Mouse (Mus musculus) neural tube, embryonic 15.5 days (tissue): Measurements from ENCODE around the gene Nup43. TPM values are rescaled to one million over a fixed set of nuclear protein-coding genes. Genes with fewer than 3 reads are reported as not detected.

Source experiments
- ATAC-seq: fragments of 200-750 bp; cut with Nextera tagmentation; 2 replicates; pipeline ENCODE4 v1.8.0; 2017; ENCODE audit warnings: mild to moderate bottlenecking, moderate TSS enrichment, moderate library complexity; ENCODE audit not compliant: low FRiP score
- H3K27ac ChIP-seq: fragments of 300-500 bp; sonication (generic); replicated peaks from 2 replicates; pipeline ENCODE4 v1.5.1; 2015; ENCODE audit warnings: mild to moderate bottlenecking, inconsistent platforms
- H3K27me3 ChIP-seq: fragments of 300-500 bp; sonication (generic); replicated peaks from 2 replicates; pipeline ENCODE4 v1.6.1; 2015; ENCODE audit warnings: inconsistent platforms
- H3K36me3 ChIP-seq: fragments of 300-500 bp; sonication (generic); 2 replicates; pipeline ENCODE4 v1.6.1; 2015; ENCODE audit warnings: inconsistent platforms
- H3K4me1 ChIP-seq: fragments of 300-500 bp; sonication (generic); 2 replicates; pipeline ENCODE4 v1.6.1; 2015; ENCODE audit warnings: inconsistent platforms
- H3K4me2 ChIP-seq: fragments of 300-500 bp; sonication (generic); 2 replicates; pipeline ENCODE4 v1.6.1; 2015; ENCODE audit warnings: inconsistent platforms, mild to moderate bottlenecking, moderate library complexity
- H3K4me3 ChIP-seq: fragments of 300-500 bp; sonication (generic); replicated peaks from 2 replicates; pipeline ENCODE4 v1.5.1; 2015; ENCODE audit warnings: mild to moderate bottlenecking, inconsistent platforms
- H3K9ac ChIP-seq: fragments of 300-500 bp; sonication (generic); replicated peaks from 2 replicates; pipeline ENCODE4 v1.6.1; 2015; ENCODE audit warnings: mild to moderate bottlenecking, inconsistent platforms
- H3K9me3 ChIP-seq: fragments of 300-500 bp; sonication (generic); replicated peaks from 2 replicates; pipeline ENCODE4 v1.6.1; 2016; ENCODE audit warnings: inconsistent platforms
- WGBS: fragments of 180-500 bp; shearing (Covaris S2); methylation state at CpG from one replicate; pipeline ENCODE4 v1.1.7; 2015; ENCODE audit warnings: mixed read lengths; 5-methylcytosine and 5-hydroxymethylcytosine counted together
- polyA plus RNA-seq: library from polyadenylated mRNA; unstranded; fragments of >200 nt; fragmentation: Nextera tagmentation; extraction: Ambion mirVana; gene quantifications from 2 replicates; pipeline ENCODE4 v1.2.1, GENCODE M21; 2015

Gene Nup43
- polyA plus RNA-seq, 1 experiment from 2014 or later: 28.3 TPM

DNA sequence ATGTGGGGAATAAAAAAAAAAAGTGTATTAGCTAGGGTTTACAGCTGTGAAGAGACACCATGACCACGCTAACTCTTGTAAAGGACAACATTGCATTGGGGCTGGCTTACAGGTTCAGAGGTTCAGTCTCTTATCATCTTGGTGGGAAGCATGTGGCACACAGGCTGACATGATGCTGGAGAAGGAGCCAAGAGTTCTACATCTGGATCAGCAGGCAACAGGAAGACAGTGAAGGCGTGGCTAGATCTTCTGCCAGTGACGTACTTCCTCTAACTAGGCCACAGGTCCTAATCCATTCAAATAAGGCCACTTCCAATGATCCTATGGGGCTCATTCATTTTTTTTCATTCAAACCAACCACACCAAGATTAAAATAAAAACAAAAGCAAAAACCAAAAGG, 32.8 kb downstream of the Nup43 start:
- 91% methylated on average over 3 of the region's 3 CpGs for WGBS
- Histone ChIP-seq H3K27me3 (no peaks in the 10 kb centered on the region), H3K9ac (no peak overlapping the region), H3K4me3 (no peak overlapping the region), H3K36me3 (peaks cover 70% of the 10 kb centered on the region), H3K9me3 (no peaks in the 10 kb centered on the region), H3K4me1 (no peaks in the 10 kb centered on the region), H3K4me2 (no peak overlapping the region), H3K27ac (no peak overlapping the region)
- no peak for ATAC-seq

- no peak for ATAC-seq
- no peak overlapping the region for H3K4me3 ChIP-seq
- no peak overlapping the region for H3K27ac ChIP-seq
- peaks cover 78% of the 10 kb centered on the region for H3K36me3 ChIP-seq
- H3K4me2 ChIP-seq: no peak overlapping the region
- 95% methylated on average over 6 of the region's 6 CpGs for WGBS
- no peaks in the 10 kb centered on the region for H3K4me1 ChIP-seq
- no peaks in the 10 kb centered on the region for H3K9me3 ChIP-seq
- H3K9ac ChIP-seq: no peak overlapping the region
- no peaks in the 10 kb centered on the region for H3K27me3 ChIP-seq
Measured at GRCm38 (mm10) chr10:7702586-7702985, 35.3 kb downstream of the Nup43 start.

- Histone ChIP-seq H3K27me3 (no peaks in the 10 kb centered on the region), H3K4me3 (no peak overlapping the region), H3K9ac (no peak overlapping the region), H3K36me3 (peaks cover 61% of the 10 kb centered on the region), H3K27ac (no peak overlapping the region), H3K9me3 (no peaks in the 10 kb centered on the region), H3K4me1 (no peaks in the 10 kb centered on the region), H3K4me2 (no peak overlapping the region)
- WGBS: 92% methylated on average over 5 of the region's 5 CpGs
- ATAC-seq: no peak
Measured at GRCm38 (mm10) chr10:7710121-7710520, 42.8 kb downstream of the Nup43 start.

- Histone ChIP-seq H3K9ac (no peak overlapping the region), H3K27me3 (no peaks in the 10 kb centered on the region), H3K36me3 (peaks cover 48% of the 10 kb centered on the region), H3K9me3 (no peaks in the 10 kb centered on the region), H3K27ac (no peak overlapping the region), H3K4me3 (no peak overlapping the region), H3K4me2 (no peak overlapping the region), H3K4me1 (no peaks in the 10 kb centered on the region)
- no peak for ATAC-seq
- 93% methylated on average over 13 of the region's 13 CpGs for WGBS
Measured at GRCm38 (mm10) chr10:7712506-7712905, 45.2 kb downstream of the Nup43 start.

DNA sequence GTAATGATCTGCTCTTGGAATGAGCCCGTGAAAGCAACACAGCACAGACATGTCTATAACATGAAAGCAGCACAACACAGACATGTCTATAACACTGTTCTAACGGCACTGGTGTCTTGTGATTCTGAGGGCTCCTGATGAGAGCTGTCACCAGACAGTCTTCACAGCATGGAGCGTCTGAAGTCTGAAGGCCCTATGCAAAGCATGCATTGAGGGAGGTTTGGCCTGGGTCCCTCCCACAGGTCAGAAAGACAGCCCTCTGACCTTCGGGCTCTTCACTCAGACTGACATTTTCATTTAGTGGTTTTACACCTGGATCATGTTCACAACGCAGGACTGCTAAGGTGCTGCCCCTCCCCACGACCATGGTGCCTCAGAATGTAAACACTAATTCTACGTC, 47.8 kb downstream of the Nup43 start:
- Histone ChIP-seq H3K27ac (no peak overlapping the region), H3K27me3 (no peaks in the 10 kb centered on the region), H3K9me3 (no peaks in the 10 kb centered on the region), H3K36me3 (peaks cover 37% of the 10 kb centered on the region), H3K9ac (no peak overlapping the region), H3K4me3 (no peak overlapping the region), H3K4me1 (no peaks in the 10 kb centered on the region), H3K4me2 (no peak overlapping the region)
- ATAC-seq: no peak; the same call in 1 of the 2 replicates
- WGBS: 83% methylated on average over 7 of the region's 7 CpGs

- Histone ChIP-seq H3K4me3 (peak within 1 kb of the TSS; percentile 90), H3K4me1 (peaks cover 23% of the 10 kb centered on the region), H3K27me3 (no peaks in the 10 kb centered on the region), H3K9me3 (no peaks in the 10 kb centered on the region), H3K27ac (peak within 1 kb of the TSS; percentile 80), H3K36me3 (no peaks in the 10 kb centered on the region), H3K9ac (peak within 1 kb of the TSS; percentile 69), H3K4me2 (peak within 1 kb of the TSS; percentile 84)
- WGBS: under 1% methylated on average over 49 of the region's 49 CpGs
- peak; percentile 98 for ATAC-seq
Measured at GRCm38 (mm10) chr10:7725751-7726500, 58.6 kb downstream of the Nup43 start, which contains the start of gene Katna1. Gene Katna1 (plus strand): TSS chr10:7726000.

DNA sequence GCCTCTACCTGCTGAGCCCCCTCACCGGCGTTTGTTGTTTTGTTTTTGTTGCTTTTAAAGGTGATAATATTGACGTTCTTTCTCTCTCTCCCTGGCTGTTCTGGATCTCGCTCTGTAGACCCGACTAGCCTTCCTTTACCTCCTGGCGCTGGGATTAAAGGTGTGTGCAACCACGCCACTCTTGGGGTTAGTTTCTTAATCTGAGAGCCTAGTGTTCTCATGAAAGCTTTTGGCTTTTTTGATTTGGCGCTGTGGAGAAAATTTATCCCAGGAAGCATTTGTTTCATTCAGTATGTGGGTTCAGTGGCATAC, 59.2 kb downstream of the Nup43 start:
- no peaks in the 10 kb centered on the region for H3K27me3 ChIP-seq
- H3K27ac ChIP-seq: peak overlapping the region; percentile 80; the same call in 1 of the 2 replicates
- peaks cover 26% of the 10 kb centered on the region for H3K4me1 ChIP-seq
- WGBS: under 1% methylated on average over 8 of the region's 8 CpGs
- H3K9ac ChIP-seq: peak overlapping the region; percentile 69
- H3K4me3 ChIP-seq: peak overlapping the region; percentile 90
- H3K9me3 ChIP-seq: no peaks in the 10 kb centered on the region
- peak; percentile 2; the same call in 1 of the 2 replicates for ATAC-seq
- peak overlapping the region; percentile 84 for H3K4me2 ChIP-seq
- H3K36me3 ChIP-seq: no peaks in the 10 kb centered on the region

DNA sequence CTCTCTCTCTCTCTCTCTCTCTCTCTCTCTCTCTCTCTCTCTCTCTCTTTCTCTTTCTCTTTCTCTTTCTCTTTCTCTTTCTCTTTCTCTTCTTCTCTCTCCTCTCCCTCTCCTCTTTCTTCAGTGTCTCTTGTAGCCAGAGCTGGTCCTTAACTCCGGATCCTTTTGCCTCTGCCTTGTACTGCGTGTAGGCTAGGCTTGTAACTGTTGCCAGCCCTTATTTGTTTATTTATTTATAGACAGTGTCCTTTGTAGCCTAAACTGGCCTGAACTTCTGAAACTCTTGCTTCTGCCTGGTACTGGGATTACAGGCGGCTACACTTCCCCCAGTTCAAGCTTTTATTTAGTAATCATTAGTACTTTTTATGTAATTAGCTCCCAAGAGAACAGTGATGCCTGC, 59.7 kb downstream of the Nup43 start:
- WGBS: 16% methylated on average over 3 of the region's 3 CpGs
- no peak for ATAC-seq
- Histone ChIP-seq H3K9me3 (no peaks in the 10 kb centered on the region), H3K27me3 (no peaks in the 10 kb centered on the region), H3K4me1 (peaks cover 30% of the 10 kb centered on the region), H3K36me3 (no peaks in the 10 kb centered on the region), H3K4me3 (peak overlapping the region; percentile 90; the same call in 1 of the 2 replicates), H3K27ac (no peak overlapping the region), H3K9ac (no peak overlapping the region), H3K4me2 (peak overlapping the region; percentile 84)

Other genes with a start within 250 kb of the Nup43 start
- gene Ulbp1, start 193.9 kb upstream of the Nup43 start, polyA plus RNA-seq: 0.91 and 2.1 TPM in 2 replicates
- gene Lrp11, start 77.7 kb upstream of the Nup43 start, polyA plus RNA-seq: 37.6 and 49.1 TPM in 2 replicates
- 187 and 194 TPM in 2 replicates for gene Pcmt1, start 13.6 kb downstream of the Nup43 start, polyA plus RNA-seq
- 7.7 and 7.8 TPM in 2 replicates for gene Lats1, start 13.7 kb downstream of the Nup43 start, polyA plus RNA-seq
- gene Katna1, start 58.5 kb downstream of the Nup43 start, polyA plus RNA-seq: 25.6 and 32.1 TPM in 2 replicates
- gene Ginm1, start 125.3 kb downstream of the Nup43 start, polyA plus RNA-seq: 54.0 and 58.5 TPM in 2 replicates
- gene Ppil4, start 125.4 kb downstream of the Nup43 start, polyA plus RNA-seq: 42.1 and 43.0 TPM in 2 replicates
- 0.19 and 0.34 TPM in 2 replicates for gene Zc3h12d, start 165.0 kb downstream of the Nup43 start, polyA plus RNA-seq